Mouse (Mus musculus): ENCODE results near the gene Nlk. TPM values are rescaled to one million over a fixed set of nuclear protein-coding genes. Genes with fewer than 3 reads are reported as not detected.

Gene Nlk
- polyA plus RNA-seq, 1 experiment from 2014 or later, result 30.7 TPM

DNA sequence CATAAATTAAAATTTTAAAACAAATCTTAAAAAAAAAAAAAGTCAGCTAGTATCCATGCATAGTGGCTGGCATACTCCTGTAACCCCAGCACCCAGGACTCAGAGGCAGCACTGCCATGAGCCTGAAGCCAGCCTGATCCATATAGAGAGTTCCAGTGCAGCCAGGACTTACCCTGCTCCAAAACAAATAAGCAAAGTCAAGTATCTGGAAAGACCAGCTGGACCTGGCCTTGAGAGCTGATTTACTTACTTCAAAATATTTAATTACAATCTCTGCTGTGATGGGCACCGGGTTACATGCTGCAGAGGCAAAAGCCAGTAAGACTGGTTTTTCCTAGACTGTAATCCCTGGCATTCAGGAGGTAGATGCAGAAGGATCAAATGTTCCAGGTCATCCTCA is 27.6 kb upstream of the Nlk start:
- Histone ChIP-seq H3K27me3 (no peaks in the 10 kb centered on the region), H3K36me3 (no peaks in the 10 kb centered on the region), H3K9me3 (no peaks in the 10 kb centered on the region), H3K27ac (no peak overlapping the region), H3K4me3 (replicated peaks) (no peak overlapping the region), H3K9ac (replicated peaks) (no peak overlapping the region), H3K4me1 (replicated peaks) (no peaks in the 10 kb centered on the region), H3K4me2 (replicated peaks) (no peak overlapping the region)
- ATAC-seq, result no peak
- 82% methylated on average over 1 of the region's 1 CpGs for WGBS

DNA sequence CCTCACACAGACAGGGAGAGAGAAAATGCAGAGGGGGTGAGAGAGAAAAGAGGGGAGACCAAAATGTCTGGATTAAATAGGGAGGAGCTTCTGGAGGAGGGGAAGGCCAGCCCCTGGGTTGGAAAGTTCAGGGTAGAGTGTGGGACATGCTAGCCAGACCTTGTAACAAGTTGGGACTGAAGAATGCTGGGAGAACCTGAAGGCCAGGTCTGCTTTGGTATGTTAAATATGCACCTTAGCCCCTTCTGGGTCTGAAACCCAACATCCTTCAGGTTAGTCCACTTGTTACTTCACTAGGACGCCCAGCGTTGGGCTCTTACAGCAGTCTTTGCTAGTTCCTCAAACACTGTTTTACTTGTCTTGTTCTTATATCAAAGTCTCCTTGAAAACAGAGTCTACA is 24.2 kb upstream of the Nlk start:
- no peaks in the 10 kb centered on the region for H3K9me3 ChIP-seq
- no peak overlapping the region for H3K4me2 ChIP-seq (replicated peaks)
- H3K36me3 ChIP-seq, result no peaks in the 10 kb centered on the region
- H3K4me3 ChIP-seq (replicated peaks), result no peak overlapping the region
- H3K27me3 ChIP-seq, result no peaks in the 10 kb centered on the region
- ATAC-seq, result no peak
- H3K9ac ChIP-seq (replicated peaks), result no peak overlapping the region
- no peaks in the 10 kb centered on the region for H3K4me1 ChIP-seq (replicated peaks)
- 84% methylated on average over 2 of the region's 2 CpGs for WGBS
- H3K27ac ChIP-seq, result no peak overlapping the region

DNA sequence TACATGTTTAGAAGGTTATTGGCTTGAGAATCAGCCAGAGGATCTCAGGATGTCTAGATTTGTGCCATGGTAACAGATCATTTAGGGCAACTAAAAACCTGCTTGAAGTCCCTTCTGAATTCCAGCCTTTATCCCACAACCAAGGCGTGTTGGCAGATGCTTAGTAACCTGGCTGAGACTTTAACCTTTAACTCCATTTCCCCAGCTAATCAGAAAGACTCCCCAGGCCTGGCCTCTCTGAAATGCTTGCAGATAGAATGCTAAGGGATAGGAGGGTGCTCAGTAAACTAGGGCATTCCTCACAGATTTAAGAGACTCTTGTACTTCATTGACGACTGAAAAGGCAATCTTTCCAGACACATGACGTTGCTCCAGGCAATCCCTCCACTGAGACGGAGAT is 20.5 kb upstream of the Nlk start:
- WGBS, result 55% methylated on average over 4 of the region's 4 CpGs

DNA sequence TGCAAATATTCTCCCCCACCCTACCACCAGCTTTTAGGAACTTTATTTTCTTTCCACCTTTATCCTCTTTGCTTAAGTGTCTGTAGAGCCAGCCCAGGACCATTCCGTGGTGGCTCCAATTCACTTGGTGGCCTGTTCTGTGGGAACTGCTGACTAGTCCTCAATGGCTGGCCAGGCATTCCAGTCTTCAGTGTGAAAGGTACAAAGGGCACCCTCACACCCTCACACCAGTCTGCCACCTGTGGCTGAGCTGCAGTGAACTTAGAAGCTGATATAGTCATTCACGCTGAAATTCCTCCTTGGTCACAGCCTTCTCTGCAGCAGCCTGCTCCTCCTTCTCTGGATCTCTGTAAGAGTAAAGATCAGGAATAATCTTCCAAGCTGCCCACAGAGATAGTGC is 11.5 kb upstream of the Nlk start:
- no peaks in the 10 kb centered on the region for H3K36me3 ChIP-seq
- H3K27me3 ChIP-seq, result no peaks in the 10 kb centered on the region; the same call in 1 of the 2 replicates
- no peak overlapping the region for H3K9ac ChIP-seq (replicated peaks)
- no peaks in the 10 kb centered on the region for H3K4me1 ChIP-seq (replicated peaks)
- no peak for ATAC-seq
- no peak overlapping the region for H3K4me2 ChIP-seq (replicated peaks)
- no peaks in the 10 kb centered on the region for H3K9me3 ChIP-seq
- no peak overlapping the region for H3K27ac ChIP-seq
- H3K4me3 ChIP-seq (replicated peaks), result no peak overlapping the region
- WGBS, result 96% methylated on average over 2 of the region's 2 CpGs

More for the DNA sequence above, 20.5 kb upstream of the Nlk start:
- no peaks in the 10 kb centered on the region; the same call in 1 of the 2 replicates for H3K27me3 ChIP-seq
- no peak overlapping the region for H3K4me2 ChIP-seq (replicated peaks)
- no peak overlapping the region for H3K4me3 ChIP-seq (replicated peaks)
- ATAC-seq, result no peak
- no peaks in the 10 kb centered on the region for H3K9me3 ChIP-seq
- H3K27ac ChIP-seq, result no peak overlapping the region
- no peak overlapping the region for H3K9ac ChIP-seq (replicated peaks)
- no peaks in the 10 kb centered on the region for H3K36me3 ChIP-seq
- H3K4me1 ChIP-seq (replicated peaks), result no peaks in the 10 kb centered on the region

DNA sequence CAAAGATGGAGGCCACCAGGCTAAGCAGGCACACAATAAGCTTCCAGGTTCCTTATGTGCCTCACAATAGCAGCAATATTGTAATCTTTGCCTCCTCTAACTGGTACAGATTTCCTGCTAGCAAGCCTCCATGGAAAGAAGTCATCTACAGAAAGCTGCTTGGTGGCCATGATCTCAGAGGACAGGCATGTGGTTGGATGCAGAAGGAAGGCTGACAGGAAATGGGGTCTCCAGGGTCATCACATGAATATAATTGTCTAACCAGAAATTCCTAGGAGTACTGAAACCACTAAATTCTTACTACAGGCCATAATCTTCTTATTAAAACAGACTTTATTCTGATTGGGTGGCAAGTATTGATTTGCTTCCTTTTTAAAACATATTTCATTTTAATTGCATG is 8.9 kb upstream of the Nlk start:
- Histone ChIP-seq H3K27ac (no peak overlapping the region), H3K9me3 (no peaks in the 10 kb centered on the region), H3K36me3 (no peaks in the 10 kb centered on the region), H3K4me1 (replicated peaks) (no peaks in the 10 kb centered on the region), H3K4me2 (replicated peaks) (no peak overlapping the region), H3K9ac (replicated peaks) (no peak overlapping the region), H3K4me3 (replicated peaks) (no peak overlapping the region), H3K27me3 (0 out of 2 replicates have a peak, but pooled peaks cover 1% of the 10 kb centered on the region)
- no peak for ATAC-seq

DNA sequence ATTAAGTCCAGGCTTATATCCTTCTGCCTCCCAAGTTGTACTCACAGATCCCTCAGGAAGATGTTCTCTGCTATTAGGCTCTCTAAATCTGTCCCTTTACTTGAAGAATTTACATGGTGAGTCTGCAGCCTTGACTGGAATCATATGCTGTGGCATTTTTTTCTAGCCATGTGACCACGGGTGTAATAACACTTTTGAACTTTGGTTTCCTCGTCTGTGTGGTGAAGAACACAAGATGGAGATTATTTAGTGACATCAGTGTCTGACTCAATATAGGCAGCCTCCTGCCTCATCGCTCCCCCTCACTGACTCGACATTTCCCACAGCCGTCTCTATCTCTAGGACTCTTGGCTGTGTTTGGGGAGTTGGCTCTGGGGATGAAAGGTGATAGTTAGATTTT is 5.9 kb upstream of the Nlk start:
- no peaks in the 10 kb centered on the region for H3K36me3 ChIP-seq
- H3K27me3 ChIP-seq, result 0 out of 2 replicates have a peak, but pooled peaks cover 11% of the 10 kb centered on the region
- no peak overlapping the region for H3K4me2 ChIP-seq (replicated peaks)
- no peaks in the 10 kb centered on the region for H3K9me3 ChIP-seq
- no peak overlapping the region for H3K9ac ChIP-seq (replicated peaks)
- H3K4me1 ChIP-seq (replicated peaks), result no peaks in the 10 kb centered on the region
- H3K4me3 ChIP-seq (replicated peaks), result no peak overlapping the region
- WGBS, result 84% methylated on average over 5 of the region's 5 CpGs
- ATAC-seq, result no peak
- H3K27ac ChIP-seq, result no peak overlapping the region

DNA sequence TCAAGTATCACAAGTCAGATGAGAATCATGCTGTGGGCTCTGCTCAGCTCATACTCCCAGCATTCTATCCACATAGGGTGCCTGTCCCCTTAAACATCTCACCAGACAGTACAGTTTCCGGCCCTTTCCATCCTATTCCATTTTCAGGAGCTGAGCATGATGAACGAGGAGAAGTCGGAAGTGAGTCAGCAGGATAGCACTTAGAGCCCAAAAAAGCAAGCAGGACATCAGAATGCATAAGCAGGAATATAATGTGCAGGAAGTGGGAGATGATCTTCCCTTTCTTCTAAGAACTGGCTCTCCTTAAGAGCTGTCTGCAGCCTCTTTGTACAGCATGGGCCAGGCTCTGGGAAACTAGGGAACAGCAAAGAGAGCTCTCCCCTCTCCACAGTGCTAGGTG is 5.1 kb upstream of the Nlk start:
- Histone ChIP-seq H3K4me1 (replicated peaks) (no peaks in the 10 kb centered on the region), H3K9me3 (no peaks in the 10 kb centered on the region), H3K9ac (replicated peaks) (no peak overlapping the region), H3K27ac (no peak overlapping the region), H3K4me2 (replicated peaks) (no peak overlapping the region), H3K36me3 (no peaks in the 10 kb centered on the region), H3K4me3 (replicated peaks) (no peak overlapping the region), H3K27me3 (0 out of 2 replicates have a peak, but pooled peaks cover 11% of the 10 kb centered on the region)
- ATAC-seq, result no peak
- 75% methylated on average over 3 of the region's 3 CpGs for WGBS

DNA sequence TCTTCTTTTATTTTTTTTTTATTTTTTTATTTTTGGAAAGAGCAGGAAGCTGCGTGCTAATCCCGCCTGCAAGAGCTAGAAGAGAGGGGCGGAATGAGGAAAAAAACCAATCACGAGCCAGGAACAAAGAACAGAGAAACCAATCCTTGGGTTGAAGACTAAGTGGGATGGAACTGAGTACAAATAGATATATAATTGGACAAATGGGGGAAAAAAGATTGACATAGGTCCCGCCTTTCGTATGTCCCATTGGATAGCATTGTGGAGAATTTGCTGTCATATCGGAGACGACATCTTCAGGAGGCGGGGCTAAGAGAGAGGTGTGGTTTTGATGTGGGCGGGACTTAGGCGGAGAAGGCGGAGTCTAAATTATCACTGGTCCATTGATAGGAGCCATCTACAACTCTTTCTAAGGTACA is 589 bp upstream of the Nlk start:
- Histone ChIP-seq H3K36me3 (no peaks in the 10 kb centered on the region), H3K27ac (peak overlapping the region; percentile 82), H3K9ac (replicated peaks) (0 out of 2 replicates have a peak overlapping the region, but pooled peaks have one; percentile 42), H3K4me1 (replicated peaks) (peaks cover 37% of the 10 kb centered on the region), H3K4me3 (replicated peaks) (peak overlapping the region; percentile 78), H3K9me3 (no peaks in the 10 kb centered on the region), H3K27me3 (0 out of 2 replicates have a peak, but pooled peaks cover 11% of the 10 kb centered on the region), H3K4me2 (replicated peaks) (no peak overlapping the region)
- ATAC-seq, result peak; percentile 95
- 0% methylated on average over 12 of the region's 12 CpGs for WGBS

DNA sequence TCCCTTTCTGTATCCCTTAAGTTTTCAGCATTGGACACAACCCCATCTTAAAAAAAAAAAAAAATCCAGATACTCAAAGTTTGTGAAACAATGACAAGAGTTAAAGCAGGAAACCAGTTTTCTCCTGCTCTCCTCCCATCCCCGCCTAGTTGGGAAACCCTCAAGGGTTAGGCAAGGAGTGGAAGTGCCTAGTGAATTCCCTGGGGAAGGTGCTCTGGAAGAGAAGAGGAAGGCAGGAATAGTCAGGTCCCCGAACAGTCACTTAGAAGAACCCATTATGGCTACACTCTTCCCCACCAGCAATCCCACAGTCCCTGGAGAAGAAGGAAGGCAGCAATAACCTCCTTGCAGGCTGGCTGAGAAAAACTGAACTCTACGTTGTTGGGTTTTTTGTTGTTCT is 2.9 kb downstream of the Nlk start:
- WGBS, result 72% methylated on average over 3 of the region's 3 CpGs
- Histone ChIP-seq H3K9ac (replicated peaks) (0 out of 2 replicates have a peak overlapping the region, but pooled peaks have one; percentile 29), H3K4me1 (replicated peaks) (peaks cover 64% of the 10 kb centered on the region)

DNA sequence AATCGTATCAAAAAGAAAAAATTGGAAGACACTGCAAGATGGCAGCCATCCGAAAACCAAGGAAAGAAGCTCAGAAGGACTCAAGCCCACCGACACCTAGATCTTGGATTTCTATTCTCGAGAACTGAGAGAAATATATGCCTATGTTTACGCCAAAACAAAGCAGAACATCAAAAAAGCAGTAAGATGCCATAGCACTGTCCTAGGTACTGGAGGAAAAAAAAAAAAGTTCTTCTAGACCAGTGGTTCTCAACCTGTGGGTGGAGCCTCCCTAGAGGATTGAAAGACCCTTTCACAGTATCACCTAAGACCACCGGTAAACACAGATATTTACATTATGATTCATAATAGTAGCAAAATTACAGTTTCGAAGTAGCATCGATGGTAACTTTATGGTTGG is 3.9 kb downstream of the Nlk start:
- Histone ChIP-seq H3K9me3 (no peaks in the 10 kb centered on the region), H3K36me3 (no peaks in the 10 kb centered on the region), H3K27me3 (no peaks in the 10 kb centered on the region), H3K4me3 (replicated peaks) (no peak overlapping the region), H3K4me2 (replicated peaks) (peak overlapping the region; percentile 79), H3K27ac (no peak overlapping the region), H3K4me1 (replicated peaks) (peaks cover 73% of the 10 kb centered on the region), H3K9ac (replicated peaks) (no peak overlapping the region)
- no peak for ATAC-seq
- WGBS, result 96% methylated on average over 8 of the region's 8 CpGs

More for the DNA sequence above, 2.9 kb downstream of the Nlk start:
- H3K27me3 ChIP-seq, result no peaks in the 10 kb centered on the region
- no peaks in the 10 kb centered on the region for H3K9me3 ChIP-seq
- ATAC-seq, result no peak
- H3K4me3 ChIP-seq (replicated peaks), result peak overlapping the region; percentile 25
- H3K4me2 ChIP-seq (replicated peaks), result peak overlapping the region; percentile 79
- no peak overlapping the region for H3K27ac ChIP-seq
- no peaks in the 10 kb centered on the region for H3K36me3 ChIP-seq

DNA sequence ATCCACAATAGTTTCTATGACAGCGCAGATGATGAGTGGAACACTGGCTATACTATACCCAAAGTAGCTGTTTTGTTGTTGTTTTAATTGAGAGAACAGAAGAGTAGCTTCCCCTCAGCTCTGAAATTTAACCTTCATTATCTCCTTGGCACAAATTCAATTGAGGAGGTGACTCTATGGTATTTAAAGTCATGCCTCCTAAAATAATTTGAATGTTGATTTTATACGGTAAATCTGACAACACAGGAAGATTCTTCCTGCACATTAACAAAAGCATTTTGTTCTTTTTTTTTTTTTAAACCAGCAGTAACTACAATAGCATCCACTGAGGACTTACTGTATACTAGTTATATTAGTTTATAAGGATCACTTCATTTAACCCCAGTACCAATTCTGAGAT is 6.0 kb downstream of the Nlk start:
- Histone ChIP-seq H3K9me3 (no peaks in the 10 kb centered on the region), H3K4me2 (replicated peaks) (no peak overlapping the region), H3K36me3 (no peaks in the 10 kb centered on the region), H3K27ac (no peak overlapping the region), H3K4me3 (replicated peaks) (no peak overlapping the region), H3K4me1 (replicated peaks) (peaks cover 75% of the 10 kb centered on the region), H3K27me3 (no peaks in the 10 kb centered on the region), H3K9ac (replicated peaks) (no peak overlapping the region)
- no peak for ATAC-seq
- 72% methylated on average over 2 of the region's 2 CpGs for WGBS

DNA sequence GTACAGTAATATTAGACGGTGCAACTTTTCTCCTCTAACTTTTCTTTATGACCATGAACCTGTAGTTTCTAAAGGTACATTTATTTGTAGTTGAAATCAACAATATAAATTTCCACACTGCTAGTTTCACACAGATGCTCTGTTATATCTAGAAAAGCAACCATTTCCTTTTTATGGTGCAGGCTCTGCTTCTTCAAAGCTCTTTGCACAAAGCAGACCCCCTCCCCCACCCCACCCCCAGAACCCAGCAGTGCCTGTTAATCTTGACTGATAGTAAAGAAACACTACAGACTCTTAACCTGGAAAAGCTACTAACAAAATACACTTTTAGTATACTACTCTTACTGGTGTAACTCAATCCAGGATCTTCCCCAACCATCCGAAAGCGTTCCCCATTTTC is 6.6 kb downstream of the Nlk start:
- ATAC-seq, result no peak
- H3K27ac ChIP-seq, result no peak overlapping the region
- H3K9me3 ChIP-seq, result no peaks in the 10 kb centered on the region
- H3K4me1 ChIP-seq (replicated peaks), result peaks cover 68% of the 10 kb centered on the region
- no peak overlapping the region for H3K4me3 ChIP-seq (replicated peaks)
- no peaks in the 10 kb centered on the region for H3K27me3 ChIP-seq
- no peaks in the 10 kb centered on the region for H3K36me3 ChIP-seq
- no peak overlapping the region for H3K4me2 ChIP-seq (replicated peaks)
- H3K9ac ChIP-seq (replicated peaks), result no peak overlapping the region
- 88% methylated on average over 3 of the region's 3 CpGs for WGBS

DNA sequence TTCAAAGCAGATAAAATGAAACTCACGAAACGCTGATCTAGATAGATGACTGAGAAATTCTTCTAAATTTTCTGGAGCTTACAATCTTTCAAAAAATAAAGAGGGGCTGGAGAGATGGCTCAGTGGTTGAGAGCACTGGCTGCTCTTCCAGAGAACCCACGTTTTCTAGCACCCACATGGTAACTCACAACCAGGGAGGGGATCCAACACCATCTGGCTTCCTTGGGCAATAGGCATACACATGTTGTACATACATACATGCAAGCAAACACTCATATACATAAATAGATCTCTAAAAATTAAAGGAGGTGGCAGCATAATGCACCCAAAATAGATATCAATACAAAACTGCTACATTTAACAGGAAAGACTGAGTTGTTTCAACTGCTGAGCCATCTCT is 16.1 kb downstream of the Nlk start:
- Histone ChIP-seq H3K9me3 (no peaks in the 10 kb centered on the region), H3K4me3 (replicated peaks) (no peak overlapping the region), H3K27me3 (no peaks in the 10 kb centered on the region), H3K27ac (no peak overlapping the region), H3K9ac (replicated peaks) (no peak overlapping the region), H3K36me3 (peaks cover 6% of the 10 kb centered on the region), H3K4me2 (replicated peaks) (no peak overlapping the region), H3K4me1 (replicated peaks) (no peaks in the 10 kb centered on the region)
- no peak for ATAC-seq
- 90% methylated on average over 3 of the region's 3 CpGs for WGBS

Measured in midbrain, embryonic 13.5 days (tissue).